Mouse (Mus musculus) liver, embryonic 14.5 days (tissue): ENCODE measurements around the gene Nt5dc3. TPM values are rescaled to one million over a fixed set of nuclear protein-coding genes. Genes with fewer than 3 reads are reported as not detected.

Experiments
- ATAC-seq: fragments of 200-750 bp; cut with Nextera tagmentation; 2 replicates; pipeline ENCODE4 v1.8.0; 2017; ENCODE audit warnings: moderate number of reproducible peaks, mild to moderate bottlenecking, moderate library complexity; ENCODE audit not compliant: insufficient read depth
- DNase-seq, 3 experiments: peaks; one replicate each; pipeline ENCODE4 v3.0.0-alpha.2; 2012 to 2013; ENCODE audit warnings: low read depth in 3 of 3, low spot score in 3 of 3
- H3K27ac ChIP-seq: fragments of 300-500 bp; sonication (generic); 2 replicates; pipeline ENCODE4 v1.5.1; 2014; ENCODE audit warnings: moderate library complexity, mild to moderate bottlenecking, control low read depth, inconsistent platforms
- H3K27me3 ChIP-seq: fragments of 300-500 bp; sonication (generic); 2 replicates; pipeline ENCODE4 v1.6.1; 2014; ENCODE audit warnings: mild to moderate bottlenecking, low read length, moderate library complexity; ENCODE audit not compliant: control insufficient read depth, insufficient read depth
- H3K36me3 ChIP-seq: fragments of 300-500 bp; sonication (generic); replicated peaks from 2 replicates; pipeline ENCODE4 v1.6.1; 2014; ENCODE audit warnings: low read depth; ENCODE audit not compliant: control insufficient read depth, insufficient read depth
- H3K4me1 ChIP-seq, 2 experiments: fragments of 200-500 bp in 1 of 2; fragments of 300-500 bp in 1 of 2; sonication (generic) in 1 of 2; replicated peaks; 2 replicates each; pipeline ENCODE4 v1.6.1; 2012 to 2014; ENCODE audit warnings: antibody characterized with exemption in 1 of 2, inconsistent platforms in 1 of 2, low read length in 1 of 2; ENCODE audit not compliant: control insufficient read depth in 2 of 2, insufficient read depth in 2 of 2
- H3K4me2 ChIP-seq: fragments of 300-500 bp; sonication (generic); 2 replicates; pipeline ENCODE4 v1.6.1; 2014; ENCODE audit warnings: low read depth, mild to moderate bottlenecking, control low read depth, moderate library complexity
- H3K4me3 ChIP-seq, 2 experiments: fragments of 200-500 bp in 1 of 2; fragments of 300-500 bp in 1 of 2; sonication (generic) in 1 of 2; 2 replicates each; pipeline ENCODE4 v1.5.1; 2012 to 2014; ENCODE audit warnings: low read depth in 2 of 2, low read length in 2 of 2, mild to moderate bottlenecking in 2 of 2, control low read depth in 1 of 2, inconsistent platforms in 1 of 2, moderate library complexity in 1 of 2; ENCODE audit not compliant: insufficient read depth in 1 of 2
- H3K9ac ChIP-seq: fragments of 300-500 bp; sonication (generic); replicated peaks from 2 replicates; pipeline ENCODE4 v1.6.1; 2014; ENCODE audit warnings: mild to moderate bottlenecking, control low read depth, moderate library complexity
- H3K9me3 ChIP-seq: fragments of 300-500 bp; sonication (generic); 2 replicates; pipeline ENCODE4 v1.6.1; 2016; ENCODE audit warnings: low read length, mixed read lengths; ENCODE audit not compliant: control insufficient read depth
- CTCF ChIP-seq: IDR thresholded peaks from 2 replicates; pipeline ENCODE4 v1.5.1; 2016; ENCODE audit warnings: antibody characterized with exemption, low read depth, control low read depth
- EP300 ChIP-seq: IDR thresholded peaks from 2 replicates; pipeline ENCODE4 v1.6.1; 2016; ENCODE audit warnings: antibody characterized with exemption, low read depth
- WGBS: fragments of 180-500 bp; shearing (Covaris S2); extraction: QIAGEN DNeasy Blood & Tissue Kit; methylation state at CpG from one replicate; pipeline ENCODE4 v1.1.7; 2014; ENCODE audit not compliant: insufficient replicate concordance; 5-methylcytosine and 5-hydroxymethylcytosine counted together
- polyA plus RNA-seq, 2 experiments: library from polyadenylated mRNA; depleted of rRNA in 1 of 2; stranded (reverse) in 1 of 2; unstranded in 1 of 2; fragments of >200 nt; fragmentation: Nextera tagmentation in 1 of 2; extraction: Ambion mirVana in 1 of 2; gene quantifications; 2 replicates each; pipeline versions ENCODE4 v1.2.1 to v1.2.3; 2012 to 2014

Nt5dc3 gene
- polyA plus RNA-seq, 2 experiments: 0.46 to 0.89 TPM

DNA sequence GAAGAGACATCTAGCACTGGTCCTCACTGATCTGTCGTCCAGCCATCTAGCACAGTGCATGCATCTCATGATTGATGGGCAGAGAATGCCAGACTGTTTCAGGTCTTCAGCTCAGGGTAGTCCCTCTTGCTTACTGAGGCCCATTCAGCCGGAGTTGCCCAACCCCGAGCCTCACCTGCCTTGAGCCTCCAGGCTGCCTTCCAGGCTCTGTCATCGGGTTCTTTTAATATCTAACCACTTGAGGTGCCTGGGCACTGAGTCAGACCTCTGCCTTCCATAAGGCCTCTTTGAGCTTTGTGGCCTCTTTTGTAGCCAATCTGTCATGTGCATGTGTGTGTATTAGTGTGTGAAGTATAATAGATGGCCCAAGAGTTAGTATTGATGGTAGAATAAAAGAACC, 70.7 kb downstream of the Nt5dc3 start:
- H3K4me2 ChIP-seq: no peak overlapping the region
- ATAC-seq: no peak
- no peak overlapping the region for H3K27ac ChIP-seq
- H3K4me3 ChIP-seq: no peak overlapping the region
- peaks cover 0 to 5% of the 10 kb centered on the region in 2 experiments; a peak in 1 of 4 replicates for H3K4me1 ChIP-seq
- no peaks in the 10 kb centered on the region; the same call in 1 of the 2 replicates for H3K27me3 ChIP-seq
- H3K9ac ChIP-seq: no peak overlapping the region
- DNase-seq: no peak
- H3K36me3 ChIP-seq: no peaks in the 10 kb centered on the region
- WGBS: 67% methylated on average over 4 of the region's 4 CpGs
- TF ChIP-seq EP300: no peak
- no peak for TF ChIP-seq CTCF
- no peaks in the 10 kb centered on the region for H3K9me3 ChIP-seq

- WGBS: 62% methylated on average over 6 of the region's 6 CpGs
- DNase-seq (no peak), ATAC-seq (no peak)
- Histone ChIP-seq H3K4me1 (0 out of 4 replicates have a peak, but pooled peaks cover 0 to under 1% of the 10 kb centered on the region in 2 experiments), H3K36me3 (no peaks in the 10 kb centered on the region), H3K4me2 (no peak overlapping the region), H3K27ac (no peak overlapping the region), H3K9ac (no peak overlapping the region), H3K4me3 (no peak overlapping the region), H3K27me3 (no peaks in the 10 kb centered on the region; the same call in 1 of the 2 replicates), H3K9me3 (no peaks in the 10 kb centered on the region)
- TF ChIP-seq EP300 (no peak), CTCF (no peak)
Measured at GRCm38 (mm10) chr10:86852160-86852559, 73.4 kb downstream of the Nt5dc3 start.

DNA sequence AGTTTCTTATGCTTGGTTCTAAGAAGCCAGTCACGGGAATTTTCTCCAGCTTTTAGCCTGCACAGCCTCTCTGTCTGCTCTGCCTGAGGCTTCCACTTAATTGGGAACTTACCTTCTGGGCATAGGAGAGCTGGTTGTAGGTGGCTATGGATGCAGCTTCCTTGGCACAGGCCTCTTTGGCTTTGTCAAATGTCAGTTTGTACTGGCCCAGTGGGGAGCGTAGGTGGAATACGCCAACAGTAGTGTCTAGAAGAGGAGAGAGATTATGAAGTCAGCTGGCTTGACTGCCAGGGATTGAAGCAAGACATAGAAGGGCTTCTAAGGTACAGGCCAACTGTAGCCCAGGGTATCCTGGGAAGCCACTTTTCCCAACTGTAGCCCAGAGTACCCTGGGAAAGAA, 74.6 kb downstream of the Nt5dc3 start:
- WGBS: 66% methylated on average over 3 of the region's 3 CpGs
- TF ChIP-seq CTCF: no peak
- TF ChIP-seq EP300: no peak

GRCm38 (mm10) chr10:86860396-86860795, 81.6 kb downstream of the Nt5dc3 start:
- Histone ChIP-seq H3K36me3 (no peaks in the 10 kb centered on the region), H3K4me2 (no peak overlapping the region), H3K9ac (no peak overlapping the region), H3K4me3 (no peak overlapping the region), H3K27ac (no peak overlapping the region), H3K4me1 (no peaks in the 10 kb centered on the region), H3K9me3 (no peaks in the 10 kb centered on the region), H3K27me3 (no peaks in the 10 kb centered on the region; the same call in 1 of the 2 replicates)
- TF ChIP-seq CTCF: no peak
- no peak for TF ChIP-seq EP300
- 56% methylated on average over 4 of the region's 4 CpGs for WGBS
- no peak for ATAC-seq
- DNase-seq: no peak

More for the DNA sequence above, 74.6 kb downstream of the Nt5dc3 start:
- Histone ChIP-seq H3K27me3 (no peaks in the 10 kb centered on the region; the same call in 1 of the 2 replicates), H3K9ac (no peak overlapping the region), H3K36me3 (no peaks in the 10 kb centered on the region), H3K4me3 (no peak overlapping the region), H3K4me1 (no peaks in the 10 kb centered on the region), H3K4me2 (no peak overlapping the region), H3K27ac (no peak overlapping the region), H3K9me3 (no peaks in the 10 kb centered on the region)
- ATAC-seq: no peak
- no peak for DNase-seq

GRCm38 (mm10) chr10:86862496-86862895, 83.7 kb downstream of the Nt5dc3 start:
- Histone ChIP-seq H3K27me3 (no peaks in the 10 kb centered on the region; the same call in 1 of the 2 replicates), H3K4me3 (no peak overlapping the region), H3K36me3 (no peaks in the 10 kb centered on the region), H3K4me1 (no peaks in the 10 kb centered on the region), H3K4me2 (no peak overlapping the region), H3K9me3 (no peaks in the 10 kb centered on the region), H3K27ac (no peak overlapping the region), H3K9ac (no peak overlapping the region)
- TF ChIP-seq EP300 (no peak), CTCF (no peak)
- no peak for ATAC-seq
- no peak for DNase-seq
- WGBS: 73% methylated on average over 6 of the region's 6 CpGs
